ENCODE assay signal across 22 mouse cellular contexts in genomic region chr11:72293116-72293515, GRCm38 (mm10). TPM values are rescaled to one million over a fixed set of nuclear protein-coding genes. Genes with fewer than 3 reads are reported as not detected.
"Had no signal": no experiment of that assay in that cellular context is flagged by ENCODE, and none has a peak within 500 bp of the region (broad histone marks: within the 10 kb centered on the region; RNA-seq: fewer than 3 reads in every experiment).

No protein-coding gene starts in this region.

- DNase-seq: retina, postnatal 1 day; right cerebral cortex, adult 18-20 months; right cerebral cortex, postnatal 14 days; right cerebral cortex, postnatal 25 days; right cerebral cortex, postnatal 4 days; spleen, adult 18-20 months; thymus, adult 18-20 months; thymus, adult 2 months; thymus, postnatal 14 days; thymus, postnatal 25 days; thymus, postnatal 36 days; thymus, postnatal 4 days had no signal

- H3K4me1 ChIP-seq: neural tube, embryonic 13.5 days; neural tube, embryonic 15.5 days; stomach, embryonic 15.5 days had no signal

- H3K27me3 ChIP-seq: neural tube, embryonic 13.5 days; neural tube, embryonic 15.5 days; stomach, embryonic 15.5 days had no signal

- H3K27ac ChIP-seq: neural tube, embryonic 13.5 days; neural tube, embryonic 15.5 days; stomach, embryonic 15.5 days; stomach, postnatal 0 days had no signal

- H3K36me3 ChIP-seq: neural tube, embryonic 13.5 days; neural tube, embryonic 15.5 days; stomach, embryonic 15.5 days had no signal

- H3K4me3 ChIP-seq: neural tube, embryonic 13.5 days; neural tube, embryonic 15.5 days; stomach, embryonic 15.5 days had no signal

- H3K9ac ChIP-seq: neural tube, embryonic 13.5 days; neural tube, embryonic 15.5 days; stomach, embryonic 15.5 days had no signal

RNA-seq across cellular contexts. Expression of gene Fbxo39, which starts 21.1 kb away (rescaled TPM):
- polyA plus RNA-seq: neural tube, embryonic 13.5 days; neural tube, embryonic 14.5 days; neural tube, embryonic 15.5 days; small intestine, adult 2 months; stomach, embryonic 14.5 days; stomach, embryonic 15.5 days; stomach, embryonic 16.5 days; stomach, postnatal 0 days had no signal

RNA-seq across cellular contexts. Expression of gene Slc13a5, which starts 26.1 kb away (rescaled TPM):
- polyA plus RNA-seq: small intestine, adult 2 months; spleen, adult 2 months; thymus, postnatal 0 days had no signal
